Mouse (Mus musculus) spleen, adult 2 months (tissue): ENCODE results near the gene Oxct2b. TPM values are rescaled to one million over a fixed set of nuclear protein-coding genes. Genes with fewer than 3 reads are reported as not detected.

Experiments
- DNase-seq, 2 experiments: peaks; one replicate each; pipeline versions ENCODE4 v3.0.0 to v3.0.0-alpha.2; 2012 to 2021; ENCODE audit warnings: low spot score in 2 of 2, low read depth in 1 of 2
- H3K27ac ChIP-seq: fragments of 200-500 bp; 2 replicates; pipeline ENCODE4 v1.5.1; 2012; ENCODE audit warnings: low read length, inconsistent platforms; ENCODE audit not compliant: insufficient read depth
- H3K27me3 ChIP-seq: fragments of 200-500 bp; 2 replicates; pipeline ENCODE4 v1.6.1; 2012; ENCODE audit warnings: mild to moderate bottlenecking, moderate library complexity, low read length, inconsistent platforms; ENCODE audit not compliant: control insufficient read depth, insufficient read depth
- H3K36me3 ChIP-seq: fragments of 200-500 bp; 2 replicates; pipeline ENCODE4 v1.6.1; 2012; ENCODE audit warnings: mild to moderate bottlenecking, low read length, inconsistent platforms; ENCODE audit not compliant: control insufficient read depth, insufficient read depth
- H3K4me1 ChIP-seq: fragments of 200-500 bp; 2 replicates; pipeline ENCODE4 v1.6.1; 2011; ENCODE audit warnings: inconsistent platforms; ENCODE audit not compliant: control insufficient read depth, insufficient read depth, insufficient read length
- H3K4me3 ChIP-seq: fragments of 200-500 bp; 2 replicates; pipeline ENCODE4 v1.5.1; 2011; ENCODE audit warnings: mild to moderate bottlenecking, inconsistent platforms; ENCODE audit not compliant: insufficient read depth, insufficient read length; ENCODE audit errors: extremely low read depth
- CTCF ChIP-seq: fragments of 200-500 bp; IDR thresholded peaks from 2 replicates; pipeline ENCODE4 v1.5.1; 2011; ENCODE audit warnings: mild to moderate bottlenecking, inconsistent platforms; ENCODE audit not compliant: insufficient read depth, insufficient read length, insufficient replicate concordance; ENCODE audit errors: extremely low read depth
- POLR2A ChIP-seq: fragments of 200-500 bp; IDR thresholded peaks from 2 replicates; pipeline ENCODE4 v1.6.1; 2011; ENCODE audit warnings: low read depth, low read length, inconsistent platforms
- WGBS: fragments of 180-500 bp; shearing (Covaris S2); methylation state at CpG from one replicate; pipeline ENCODE4 v1.1.7; 2018; 5-methylcytosine and 5-hydroxymethylcytosine counted together
- polyA plus RNA-seq: library from polyadenylated mRNA; depleted of rRNA; stranded (reverse); fragments of >200 nt; gene quantifications from 2 replicates; pipeline ENCODE4 v1.2.3, GENCODE M21; 2012

Gene Oxct2b
- polyA plus RNA-seq, 1 experiment, result 0.05 TPM

DNA sequence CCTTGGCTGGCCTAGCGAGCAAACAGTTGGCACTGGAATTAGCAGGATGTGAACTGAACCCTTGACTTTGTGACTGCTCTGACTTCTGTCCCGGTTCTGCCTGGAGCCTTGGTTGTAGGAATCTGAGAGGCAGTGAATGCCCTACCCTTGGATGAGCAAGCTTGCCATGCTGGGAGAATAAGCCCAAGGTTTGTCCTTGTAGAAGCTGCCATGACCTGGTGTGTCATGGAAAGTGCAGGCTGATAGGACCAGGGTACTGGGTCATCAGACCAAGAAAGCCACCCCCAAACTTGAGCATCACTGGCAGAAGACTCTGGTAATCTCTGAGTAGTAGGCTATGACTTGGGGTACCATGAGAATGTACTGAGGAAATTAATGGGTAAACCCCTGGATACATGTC lies 5.2 kb downstream of the Oxct2b start:
- H3K36me3 ChIP-seq, result peaks cover 6% of the 10 kb centered on the region; the same call in 1 of the 2 replicates
- H3K27ac ChIP-seq, result no peak overlapping the region
- no peaks in the 10 kb centered on the region for H3K27me3 ChIP-seq
- H3K4me3 ChIP-seq, result no peak overlapping the region
- DNase-seq, result no peak
- TF ChIP-seq POLR2A (no peak), CTCF (no peak)
- H3K4me1 ChIP-seq, result no peaks in the 10 kb centered on the region
- WGBS, result 89% methylated on average over 2 of the region's 2 CpGs

- H3K36me3 ChIP-seq, result peaks cover 37% of the 10 kb centered on the region
- no peaks in the 10 kb centered on the region for H3K4me1 ChIP-seq
- no peak overlapping the region for H3K4me3 ChIP-seq
- H3K27ac ChIP-seq, result no peak overlapping the region
- 97% methylated on average over 7 of the region's 7 CpGs for WGBS
- no peaks in the 10 kb centered on the region for H3K27me3 ChIP-seq
- TF ChIP-seq POLR2A (no peak), CTCF (no peak)
- no peak for DNase-seq
Measured at GRCm38 (mm10) chr4:123126626-123127025, 10.6 kb downstream of the Oxct2b start.

DNA sequence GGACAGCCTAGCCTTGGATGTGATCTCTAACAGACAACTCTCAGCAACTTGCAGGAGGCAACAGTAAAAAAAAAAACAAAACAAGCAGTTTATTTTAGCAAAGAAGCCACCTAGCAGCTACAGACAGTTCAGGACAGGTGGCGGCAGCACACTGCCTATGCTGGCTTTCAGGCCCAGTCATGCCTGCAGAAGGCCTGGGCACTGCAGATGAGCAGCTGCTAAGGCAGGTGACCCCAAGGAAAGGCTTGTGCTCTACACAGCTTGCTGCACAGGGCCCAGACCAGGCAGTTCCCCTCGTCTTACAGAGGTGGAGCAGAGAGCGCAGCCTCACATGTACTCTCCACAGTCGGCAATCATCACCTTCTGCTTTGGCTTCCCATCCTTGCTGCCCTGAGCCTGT lies 11.0 kb downstream of the Oxct2b start:
- Histone ChIP-seq H3K4me1 (no peaks in the 10 kb centered on the region), H3K36me3 (peaks cover 41% of the 10 kb centered on the region), H3K27ac (no peak overlapping the region), H3K27me3 (no peaks in the 10 kb centered on the region), H3K4me3 (no peak overlapping the region)
- DNase-seq, result no peak
- 94% methylated on average over 4 of the region's 4 CpGs for WGBS
- no peak for TF ChIP-seq CTCF
- no peak for TF ChIP-seq POLR2A

DNA sequence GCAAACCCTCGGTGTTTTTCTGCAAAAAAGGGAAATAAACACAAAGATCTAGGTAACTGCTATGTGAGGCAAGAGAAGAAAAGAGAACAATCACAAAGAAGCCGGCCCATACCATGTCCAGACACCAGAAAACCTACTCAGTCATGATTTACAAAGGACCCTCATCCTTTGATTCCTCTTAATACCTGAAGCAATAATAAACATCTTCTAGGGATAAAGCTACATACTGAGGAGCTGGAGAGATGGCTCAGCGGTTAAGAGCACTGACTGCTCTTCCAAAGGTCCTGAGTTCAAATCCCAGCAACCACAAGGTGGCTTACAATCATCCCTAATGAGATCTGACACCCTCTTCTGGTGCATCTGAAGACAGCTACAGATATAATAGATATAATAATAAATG lies 21.5 kb downstream of the Oxct2b start:
- peaks cover 17% of the 10 kb centered on the region for H3K36me3 ChIP-seq
- H3K4me3 ChIP-seq, result no peak overlapping the region
- no peaks in the 10 kb centered on the region for H3K27me3 ChIP-seq
- TF ChIP-seq CTCF (no peak), POLR2A (no peak)
- H3K4me1 ChIP-seq, result peaks cover 6% of the 10 kb centered on the region
- WGBS, result 77% methylated on average over 3 of the region's 3 CpGs
- H3K27ac ChIP-seq, result no peak overlapping the region
- no peak for DNase-seq

DNA sequence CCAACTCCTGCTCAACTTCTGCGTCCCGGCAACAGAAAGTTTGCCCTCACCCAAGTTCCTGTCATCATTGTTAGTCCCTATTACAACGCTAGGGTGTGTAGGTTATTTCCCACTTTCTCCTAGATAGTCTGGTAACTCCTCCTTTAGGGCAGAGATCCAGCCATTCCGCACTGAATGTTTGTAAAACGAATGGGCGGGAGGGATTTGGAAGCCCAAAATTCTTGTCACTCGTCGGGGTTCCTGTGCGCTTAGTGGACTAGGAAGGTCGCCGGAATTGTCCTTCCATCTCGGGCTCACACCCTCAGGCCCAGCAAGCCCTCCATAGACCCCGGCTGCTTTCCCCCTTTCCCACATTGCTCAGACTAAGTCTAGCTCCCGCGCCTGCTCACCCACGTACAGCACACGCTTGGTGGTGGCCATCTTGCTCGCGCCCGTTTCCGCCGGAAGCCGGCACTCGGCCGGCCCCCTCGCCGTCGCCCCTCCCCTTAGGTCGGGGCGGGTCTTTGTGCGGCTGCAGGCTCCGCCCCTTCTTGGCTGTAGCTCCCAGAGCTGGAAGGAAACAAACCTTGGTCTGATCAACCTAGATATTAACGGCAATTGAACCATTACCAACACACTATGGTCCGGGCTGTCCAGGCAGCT lies 23.6 kb downstream of the Oxct2b start, which contains the start of gene Ppie:
Gene Ppie, minus strand, starts transcription at position 439 of the 642 bp plus-strand sequence.
- Histone ChIP-seq H3K27ac (peak within 1 kb of the TSS; percentile 54), H3K4me3 (peak within 1 kb of the TSS; percentile 94), H3K4me1 (peaks cover 6% of the 10 kb centered on the region), H3K36me3 (peaks cover 8% of the 10 kb centered on the region), H3K27me3 (no peaks in the 10 kb centered on the region)
- DNase-seq, result peak; percentile 66 to 73
- under 1% methylated on average over 34 of the region's 34 CpGs for whole genome bisulfite sequencing
- peak; percentile 65 for TF ChIP-seq POLR2A
- TF ChIP-seq CTCF, result no peak

DNA sequence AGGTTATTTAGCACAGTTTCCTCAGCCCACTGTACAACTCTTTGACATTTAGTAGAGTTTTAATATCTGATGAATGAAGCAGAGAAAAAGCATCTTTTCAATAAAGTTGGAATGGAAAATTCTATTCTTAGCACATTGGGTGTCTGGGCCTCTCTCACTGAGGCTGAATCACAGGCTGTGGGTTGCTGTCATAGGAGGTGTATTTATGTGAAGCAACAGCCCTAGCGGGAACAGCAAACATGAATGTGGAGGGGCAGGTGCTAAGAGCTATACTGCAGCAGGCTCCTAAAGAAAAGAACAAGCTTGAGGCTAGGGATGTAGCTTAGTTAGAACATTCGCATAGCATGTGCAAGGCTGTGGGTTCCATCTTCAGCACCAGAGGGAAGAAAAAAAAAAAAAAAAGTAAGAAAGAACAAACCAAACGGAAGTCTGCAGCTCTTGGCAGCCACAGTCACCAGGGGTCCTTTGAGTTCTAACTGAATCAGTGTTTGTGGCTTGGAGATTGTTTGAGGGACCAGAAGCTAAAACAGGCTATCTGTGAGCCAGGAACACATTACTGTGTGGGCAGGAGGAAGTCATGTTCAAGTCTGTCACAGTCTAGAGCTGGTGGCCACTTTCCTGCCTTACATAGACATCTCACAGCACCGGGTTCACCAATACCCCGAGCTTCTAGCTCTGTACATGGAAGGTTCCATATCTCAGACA lies 31.5 kb downstream of the Oxct2b start:
- Histone ChIP-seq H3K27me3 (no peaks in the 10 kb centered on the region), H3K27ac (no peak overlapping the region), H3K36me3 (no peaks in the 10 kb centered on the region), H3K4me3 (no peak overlapping the region), H3K4me1 (no peaks in the 10 kb centered on the region)
- WGBS, result 16% methylated on average over 5 of the region's 5 CpGs
- TF ChIP-seq POLR2A, result no peak
- no peak for TF ChIP-seq CTCF
- DNase-seq, result no peak

DNA sequence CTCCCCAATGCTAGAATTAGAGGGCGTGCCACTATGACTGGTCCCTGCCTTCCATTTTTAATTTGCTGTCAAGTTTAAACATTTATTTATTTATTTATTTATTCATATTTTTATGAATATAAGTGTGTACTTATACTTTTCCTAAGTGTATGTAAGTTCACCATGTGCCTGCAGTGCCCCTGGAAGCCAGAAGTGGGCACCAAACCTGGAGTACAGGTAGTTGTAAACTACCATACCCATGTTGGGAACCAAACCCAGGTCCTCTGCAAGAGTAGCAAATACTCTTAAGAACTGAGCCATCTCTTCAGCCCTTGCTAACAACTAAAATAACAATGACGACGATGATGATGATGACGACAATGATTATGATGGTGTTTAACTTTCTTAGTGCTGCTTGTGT lies 35.9 kb downstream of the Oxct2b start:
- no peaks in the 10 kb centered on the region for H3K4me1 ChIP-seq
- TF ChIP-seq POLR2A, result no peak
- H3K27ac ChIP-seq, result no peak overlapping the region
- H3K4me3 ChIP-seq, result no peak overlapping the region
- no peaks in the 10 kb centered on the region for H3K27me3 ChIP-seq
- H3K36me3 ChIP-seq, result no peaks in the 10 kb centered on the region
- WGBS, result 92% methylated on average over 4 of the region's 4 CpGs
- DNase-seq, result no peak
